Mouse (Mus musculus): Measurements from ENCODE around the gene Gng13. TPM values are rescaled to one million over a fixed set of nuclear protein-coding genes. Genes with fewer than 3 reads are reported as not detected.
"Not testable (repeated sequence)": the region's sequence is repeated elsewhere in the genome, so short reads cannot be mapped to it uniquely, and the experiment has no call there.

Gene Gng13
- polyA plus RNA-seq, 1 experiment from 2014 or later, result 1.6 TPM

- Histone ChIP-seq H3K9ac (peak within 1 kb of the TSS; percentile 2; the same call in 1 of the 2 replicates), H3K4me2 (no peak within 1 kb of the TSS), H3K27me3 (peaks cover 5% of the 10 kb centered on the region; the same call in 1 of the 2 replicates), H3K36me3 (peaks cover 8% of the 10 kb centered on the region), H3K4me3 (no peak within 1 kb of the TSS), H3K9me3 (no peaks in the 10 kb centered on the region), H3K27ac (no peak within 1 kb of the TSS), H3K4me1 (replicated peaks) (no peaks in the 10 kb centered on the region)
- 78% methylated on average over 3 of the region's 3 CpGs for WGBS
- ATAC-seq (ENCODE audit: low FRiP score), result no peak
These were observed 18.8 kb downstream of the Gng13 start, which contains the start of gene Mslnl for GRCm38 (mm10) chr17:25735745-25736144. Mslnl (plus strand) TSS chr17:25736042.

GRCm38 (mm10) chr17:25738861-25739260 is 21.9 kb downstream of the Gng13 start:
- Histone ChIP-seq H3K9me3 (no peaks in the 10 kb centered on the region), H3K4me2 (no peak overlapping the region), H3K9ac (no peak overlapping the region), H3K36me3 (no peaks in the 10 kb centered on the region), H3K4me3 (no peak overlapping the region), H3K27ac (no peak overlapping the region), H3K4me1 (replicated peaks) (no peaks in the 10 kb centered on the region), H3K27me3 (peaks cover 5% of the 10 kb centered on the region; the same call in 1 of the 2 replicates)
- no peak for ATAC-seq (ENCODE audit: low FRiP score)
- 85% methylated on average over 7 of the region's 7 CpGs for WGBS

- H3K4me1 ChIP-seq (replicated peaks); H3K36me3 ChIP-seq; H3K4me3 ChIP-seq; H3K9ac ChIP-seq; ATAC-seq (ENCODE audit: low FRiP score); H3K9me3 ChIP-seq; H3K27ac ChIP-seq; H3K4me2 ChIP-seq: not testable (repeated sequence)
- H3K27me3 ChIP-seq, result peaks cover 10% of the 10 kb centered on the region; the same call in 1 of the 2 replicates
- 79% methylated on average over 12 of the region's 12 CpGs for WGBS
These were observed 24.5 kb downstream of the Gng13 start for GRCm38 (mm10) chr17:25741471-25741870.

GRCm38 (mm10) chr17:25743831-25744230 is 26.9 kb downstream of the Gng13 start:
- WGBS, result 95% methylated on average over 9 of the region's 9 CpGs
- Histone ChIP-seq H3K4me2 (no peak overlapping the region), H3K4me3 (no peak overlapping the region), H3K9me3 (no peaks in the 10 kb centered on the region), H3K27me3 (peaks cover 7% of the 10 kb centered on the region; the same call in 1 of the 2 replicates), H3K36me3 (no peaks in the 10 kb centered on the region), H3K27ac (no peak overlapping the region), H3K4me1 (replicated peaks) (no peaks in the 10 kb centered on the region), H3K9ac (no peak overlapping the region)
- ATAC-seq (ENCODE audit: low FRiP score), result no peak

- H3K4me1 ChIP-seq (replicated peaks), result no peaks in the 10 kb centered on the region
- H3K9me3 ChIP-seq, result no peaks in the 10 kb centered on the region
- no peak overlapping the region for H3K4me2 ChIP-seq
- H3K4me3 ChIP-seq, result no peak overlapping the region
- H3K36me3 ChIP-seq, result no peaks in the 10 kb centered on the region
- no peak for ATAC-seq (ENCODE audit: low FRiP score)
- H3K27me3 ChIP-seq, result peaks cover 7% of the 10 kb centered on the region; the same call in 1 of the 2 replicates
- 82% methylated on average over 10 of the region's 10 CpGs for WGBS
- H3K27ac ChIP-seq, result no peak overlapping the region
- H3K9ac ChIP-seq, result no peak overlapping the region
These were observed 27.3 kb downstream of the Gng13 start for GRCm38 (mm10) chr17:25744311-25744710.

- H3K27ac ChIP-seq, result no peak overlapping the region
- no peak overlapping the region for H3K4me3 ChIP-seq
- no peaks in the 10 kb centered on the region for H3K9me3 ChIP-seq
- ATAC-seq (ENCODE audit: low FRiP score), result no peak
- H3K27me3 ChIP-seq, result 0 out of 2 replicates have a peak, but pooled peaks cover 8% of the 10 kb centered on the region
- H3K36me3 ChIP-seq, result no peaks in the 10 kb centered on the region
- H3K4me2 ChIP-seq, result no peak overlapping the region
- 95% methylated on average over 4 of the region's 4 CpGs for WGBS
- peaks cover 7% of the 10 kb centered on the region for H3K4me1 ChIP-seq (replicated peaks)
- no peak overlapping the region for H3K9ac ChIP-seq
These were observed 31.3 kb downstream of the Gng13 start for GRCm38 (mm10) chr17:25748238-25748637.

GRCm38 (mm10) chr17:25749314-25749713 is 32.3 kb downstream of the Gng13 start:
- H3K4me2 ChIP-seq, result no peak overlapping the region
- WGBS, result 82% methylated on average over 6 of the region's 6 CpGs
- H3K36me3 ChIP-seq, result no peaks in the 10 kb centered on the region
- H3K9me3 ChIP-seq, result no peaks in the 10 kb centered on the region
- H3K27ac ChIP-seq, result no peak overlapping the region
- H3K4me3 ChIP-seq, result no peak overlapping the region
- peaks cover 18% of the 10 kb centered on the region; the same call in 1 of the 2 replicates for H3K27me3 ChIP-seq
- peaks cover 7% of the 10 kb centered on the region for H3K4me1 ChIP-seq (replicated peaks)
- no peak overlapping the region for H3K9ac ChIP-seq
- no peak for ATAC-seq (ENCODE audit: low FRiP score)

- H3K27ac ChIP-seq, result no peak overlapping the region
- no peak overlapping the region for H3K9ac ChIP-seq
- H3K4me1 ChIP-seq (replicated peaks), result peaks cover 7% of the 10 kb centered on the region
- H3K36me3 ChIP-seq, result no peaks in the 10 kb centered on the region
- WGBS, result 65% methylated on average over 5 of the region's 5 CpGs
- H3K9me3 ChIP-seq, result no peaks in the 10 kb centered on the region
- peaks cover 20% of the 10 kb centered on the region; the same call in 1 of the 2 replicates for H3K27me3 ChIP-seq
- H3K4me2 ChIP-seq, result no peak overlapping the region
- H3K4me3 ChIP-seq, result no peak overlapping the region
- no peak for ATAC-seq (ENCODE audit: low FRiP score)
These were observed 34.5 kb downstream of the Gng13 start for GRCm38 (mm10) chr17:25751446-25751845.

GRCm38 (mm10) chr17:25754241-25754640 is 37.3 kb downstream of the Gng13 start, which contains the start of gene Msln:
Msln (minus strand) TSS chr17:25754378.
- ATAC-seq (ENCODE audit: low FRiP score), result no peak
- 84% methylated on average over 9 of the region's 9 CpGs for WGBS
- H3K9me3 ChIP-seq, result no peaks in the 10 kb centered on the region

GRCm38 (mm10) chr17:25755086-25755485 is 38.1 kb downstream of the Gng13 start:
- no peak for ATAC-seq (ENCODE audit: low FRiP score)
- WGBS, result 82% methylated on average over 4 of the region's 4 CpGs
- H3K9ac ChIP-seq, result no peak overlapping the region

More at GRCm38 (mm10) chr17:25754241-25754640, 37.3 kb downstream of the Gng13 start, which contains the start of gene Msln:
- Histone ChIP-seq H3K27me3 (peaks cover 39% of the 10 kb centered on the region), H3K4me1 (replicated peaks) (peaks cover 7% of the 10 kb centered on the region), H3K4me3 (no peak within 1 kb of the TSS), H3K9ac (no peak within 1 kb of the TSS), H3K4me2 (no peak within 1 kb of the TSS), H3K27ac (no peak within 1 kb of the TSS), H3K36me3 (no peaks in the 10 kb centered on the region)

GRCm38 (mm10) chr17:25755627-25756377 is 38.8 kb downstream of the Gng13 start:
- Histone ChIP-seq H3K4me2 (no peak overlapping the region), H3K36me3 (no peaks in the 10 kb centered on the region), H3K9me3 (no peaks in the 10 kb centered on the region), H3K4me1 (replicated peaks) (peaks cover 7% of the 10 kb centered on the region), H3K27ac (no peak overlapping the region), H3K9ac (no peak overlapping the region), H3K27me3 (peaks cover 40% of the 10 kb centered on the region), H3K4me3 (no peak overlapping the region)
- 60% methylated on average over 4 of the region's 4 CpGs for WGBS
- no peak for ATAC-seq (ENCODE audit: low FRiP score)

More at GRCm38 (mm10) chr17:25755086-25755485, 38.1 kb downstream of the Gng13 start:
- Histone ChIP-seq H3K4me3 (no peak overlapping the region), H3K36me3 (no peaks in the 10 kb centered on the region), H3K4me2 (no peak overlapping the region), H3K27ac (no peak overlapping the region), H3K27me3 (peaks cover 40% of the 10 kb centered on the region), H3K9me3 (no peaks in the 10 kb centered on the region), H3K4me1 (replicated peaks) (peaks cover 7% of the 10 kb centered on the region)

- ATAC-seq (ENCODE audit: low FRiP score), result no peak
These were observed 39.6 kb downstream of the Gng13 start for GRCm38 (mm10) chr17:25756378-25757242.

More at GRCm38 (mm10) chr17:25756378-25757242, 39.6 kb downstream of the Gng13 start:
- no peak overlapping the region for H3K9ac ChIP-seq
- H3K4me1 ChIP-seq (replicated peaks), result peaks cover 3% of the 10 kb centered on the region
- peaks cover 41% of the 10 kb centered on the region for H3K27me3 ChIP-seq
- no peaks in the 10 kb centered on the region for H3K36me3 ChIP-seq
- no peaks in the 10 kb centered on the region for H3K9me3 ChIP-seq
- H3K4me3 ChIP-seq, result no peak overlapping the region
- WGBS, result 83% methylated on average over 9 of the region's 9 CpGs
- no peak overlapping the region for H3K4me2 ChIP-seq
- no peak overlapping the region for H3K27ac ChIP-seq
